Mouse (Mus musculus): ENCODE measurements around the gene H2-T24.

GRCm38 (mm10) chr17:36028879-36029619 lies 8.7 kb upstream of the H2-T24 start:
- TF ChIP-seq CTCF (IDR thresholded peaks at IDR 0.05; ENCODE audit: low read depth) (no peak), EP300 (optimal IDR thresholded peaks at IDR 0.05) (no peak)

Measured in stomach, postnatal 0 days (tissue).